Mouse (Mus musculus) liver, postnatal 0 days (tissue): ENCODE measurements around the gene Mctp1.
"Not testable (repeated sequence)": the region's sequence is repeated elsewhere in the genome, so short reads cannot be mapped to it uniquely, and the experiment has no call there.

ENCODE experiments used
- CTCF ChIP-seq: sonication (generic); IDR thresholded peaks from 2 replicates; pipeline ENCODE4 v1.5.1; 2016; ENCODE audit warnings: antibody characterized with exemption, low read depth
- EP300 ChIP-seq: IDR thresholded peaks from 2 replicates; pipeline ENCODE4 v1.6.1; 2016; ENCODE audit warnings: antibody characterized with exemption, low read depth, mild to moderate bottlenecking

DNA sequence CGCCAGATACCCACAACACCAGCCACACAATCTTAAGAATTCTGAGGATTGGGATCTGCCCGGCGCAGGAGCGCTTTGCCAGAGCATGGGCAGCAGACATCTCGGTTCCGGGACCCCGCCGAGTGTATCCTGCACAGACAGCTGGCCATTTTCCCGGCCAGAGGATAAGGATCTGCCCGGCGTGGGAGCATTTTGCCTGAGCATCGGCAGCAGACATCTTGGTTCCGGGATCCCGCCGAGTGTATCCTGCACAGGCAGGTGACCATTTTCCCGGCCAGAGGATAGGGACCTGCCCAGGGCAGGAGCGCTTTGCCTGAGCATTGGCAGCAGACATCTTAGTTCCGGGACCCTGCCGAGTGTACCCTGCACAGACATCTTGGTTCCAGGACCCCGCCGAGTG is 38.4 kb upstream of the Mctp1 start:
- not testable (repeated sequence) for TF ChIP-seq CTCF, EP300
